Mouse (Mus musculus) lung, postnatal 0 days (tissue): ENCODE data around the gene Oprl1. TPM values are rescaled to one million over a fixed set of nuclear protein-coding genes. Genes with fewer than 3 reads are reported as not detected.

Experiments used
- ATAC-seq: fragments of 200-750 bp; cut with Nextera tagmentation; 2 replicates; pipeline ENCODE4 v1.8.0; 2017; ENCODE audit warnings: moderate library complexity
- DNase-seq: peaks from one replicate; pipeline ENCODE4 v3.0.0-alpha.2; 2016; ENCODE audit warnings: low spot score
- H3K27ac ChIP-seq: fragments of 300-500 bp; sonication (generic); 2 replicates; pipeline ENCODE4 v1.5.1; 2014; ENCODE audit warnings: antibody characterized with exemption, mild to moderate bottlenecking, low read length, mixed read lengths
- H3K27me3 ChIP-seq: fragments of 300-500 bp; sonication (generic); replicated peaks from 2 replicates; pipeline ENCODE4 v1.6.1; 2014; ENCODE audit warnings: low read length, mixed read lengths; ENCODE audit not compliant: insufficient read depth
- H3K36me3 ChIP-seq: fragments of 300-500 bp; sonication (generic); 2 replicates; pipeline ENCODE4 v1.6.1; 2014; ENCODE audit warnings: low read length, mixed read lengths; ENCODE audit not compliant: insufficient read depth
- H3K4me1 ChIP-seq: fragments of 300-500 bp; sonication (generic); 2 replicates; pipeline ENCODE4 v1.6.1; 2014; ENCODE audit warnings: antibody characterized with exemption, low read depth, low read length, mixed read lengths; ENCODE audit not compliant: insufficient read depth
- H3K4me2 ChIP-seq: fragments of 300-500 bp; sonication (generic); replicated peaks from 2 replicates; pipeline ENCODE4 v1.6.1; 2014; ENCODE audit warnings: low read depth, mild to moderate bottlenecking, low read length, moderate library complexity, mixed read lengths
- H3K4me3 ChIP-seq: fragments of 300-500 bp; sonication (generic); 2 replicates; pipeline ENCODE4 v1.5.1; 2014; ENCODE audit warnings: low read depth, low read length
- H3K9ac ChIP-seq: fragments of 300-500 bp; sonication (generic); replicated peaks from 2 replicates; pipeline ENCODE4 v1.6.1; 2014; ENCODE audit warnings: low read depth, mild to moderate bottlenecking
- H3K9me3 ChIP-seq: fragments of 300-500 bp; sonication (generic); 2 replicates; pipeline ENCODE4 v1.6.1; 2016; ENCODE audit warnings: low read length, mixed read lengths
- CTCF ChIP-seq: IDR thresholded peaks from 2 replicates; pipeline ENCODE4 v1.5.1; 2016; ENCODE audit warnings: antibody characterized with exemption, mild to moderate bottlenecking
- EP300 ChIP-seq: IDR thresholded peaks from 2 replicates; pipeline ENCODE4 v1.6.1; 2016; ENCODE audit warnings: antibody characterized with exemption, mild to moderate bottlenecking, control low read depth
- WGBS: fragments of 180-500 bp; shearing (Covaris S2); extraction: QIAGEN DNeasy Blood & Tissue Kit; methylation state at CpG from one replicate; pipeline ENCODE4 v1.1.7; 2014; 5-methylcytosine and 5-hydroxymethylcytosine counted together
- polyA plus RNA-seq: library from polyadenylated mRNA; unstranded; fragments of >200 nt; fragmentation: Nextera tagmentation; extraction: Ambion mirVana; gene quantifications from 2 replicates; pipeline ENCODE4 v1.2.1, GENCODE M21; 2015

Gene Oprl1
- polyA plus RNA-seq, 1 experiment from 2014 or later = 0.20 TPM

GRCm38 (mm10) chr2:181715382-181715781, 566 bp downstream of the Oprl1 start:
- WGBS = 77% methylated on average over 3 of the region's 3 CpGs
- Histone ChIP-seq H3K4me2 (no peak overlapping the region), H3K4me1 (no peaks in the 10 kb centered on the region), H3K9ac (no peak overlapping the region), H3K36me3 (no peaks in the 10 kb centered on the region), H3K27me3 (no peaks in the 10 kb centered on the region), H3K4me3 (no peak overlapping the region), H3K9me3 (no peaks in the 10 kb centered on the region), H3K27ac (no peak overlapping the region)
- no peak for DNase-seq
- ATAC-seq = no peak
- TF ChIP-seq CTCF (no peak), EP300 (no peak)

- TF ChIP-seq EP300 = no peak
- TF ChIP-seq CTCF = no peak
- Histone ChIP-seq H3K9ac (no peak overlapping the region), H3K36me3 (no peaks in the 10 kb centered on the region), H3K27me3 (no peaks in the 10 kb centered on the region), H3K4me1 (no peaks in the 10 kb centered on the region), H3K4me2 (no peak overlapping the region), H3K9me3 (no peaks in the 10 kb centered on the region), H3K4me3 (no peak overlapping the region), H3K27ac (no peak overlapping the region)
- WGBS = 42% methylated on average over 3 of the region's 3 CpGs
- DNase-seq (no peak), ATAC-seq (no peak)
Observed at GRCm38 (mm10) chr2:181716991-181717390, 2.2 kb downstream of the Oprl1 start.

GRCm38 (mm10) chr2:181720061-181720460, 5.2 kb downstream of the Oprl1 start:
- Histone ChIP-seq H3K27ac (no peak overlapping the region), H3K9me3 (no peaks in the 10 kb centered on the region), H3K4me1 (no peaks in the 10 kb centered on the region), H3K36me3 (no peaks in the 10 kb centered on the region), H3K4me2 (no peak overlapping the region), H3K4me3 (no peak overlapping the region), H3K9ac (no peak overlapping the region), H3K27me3 (no peaks in the 10 kb centered on the region)
- DNase-seq (no peak), ATAC-seq (no peak)
- WGBS = 24% methylated on average over 3 of the region's 3 CpGs
- TF ChIP-seq EP300 (no peak), CTCF (no peak)

- Histone ChIP-seq H3K9me3 (no peaks in the 10 kb centered on the region), H3K9ac (no peak overlapping the region), H3K4me1 (no peaks in the 10 kb centered on the region), H3K27ac (no peak overlapping the region), H3K36me3 (no peaks in the 10 kb centered on the region), H3K4me2 (no peak overlapping the region), H3K27me3 (no peaks in the 10 kb centered on the region), H3K4me3 (no peak overlapping the region)
- DNase-seq (no peak), ATAC-seq (no peak)
- TF ChIP-seq EP300 = no peak
Observed at GRCm38 (mm10) chr2:181721200-181721599, 6.4 kb downstream of the Oprl1 start.

GRCm38 (mm10) chr2:181722213-181722612, 7.4 kb downstream of the Oprl1 start:
- no peak overlapping the region for H3K4me2 ChIP-seq
- peak; percentile 69 for TF ChIP-seq CTCF
- TF ChIP-seq EP300 = no peak
- H3K36me3 ChIP-seq = no peaks in the 10 kb centered on the region
- H3K9ac ChIP-seq = no peak overlapping the region
- ATAC-seq (no peak), DNase-seq (peak; percentile 39)
- H3K4me1 ChIP-seq = no peaks in the 10 kb centered on the region
- H3K4me3 ChIP-seq = no peak overlapping the region
- H3K27ac ChIP-seq = no peak overlapping the region
- H3K9me3 ChIP-seq = no peaks in the 10 kb centered on the region
- no peaks in the 10 kb centered on the region for H3K27me3 ChIP-seq
- WGBS = 7% methylated on average over 3 of the region's 3 CpGs

- WGBS = 46% methylated on average over 9 of the region's 9 CpGs
- no peaks in the 10 kb centered on the region for H3K36me3 ChIP-seq
- no peak overlapping the region for H3K9ac ChIP-seq
- DNase-seq (no peak), ATAC-seq (no peak)
- no peak overlapping the region for H3K4me3 ChIP-seq
- H3K4me2 ChIP-seq = no peak overlapping the region
- no peak for TF ChIP-seq CTCF
- no peak for TF ChIP-seq EP300
- H3K4me1 ChIP-seq = no peaks in the 10 kb centered on the region
- no peaks in the 10 kb centered on the region for H3K27me3 ChIP-seq
- H3K9me3 ChIP-seq = no peaks in the 10 kb centered on the region
- no peak overlapping the region for H3K27ac ChIP-seq
Observed at GRCm38 (mm10) chr2:181727659-181728262, 12.9 kb downstream of the Oprl1 start.

- no peak overlapping the region for H3K4me3 ChIP-seq
- no peak overlapping the region for H3K4me2 ChIP-seq
- H3K9ac ChIP-seq = no peak overlapping the region
- H3K27me3 ChIP-seq = no peaks in the 10 kb centered on the region
- H3K4me1 ChIP-seq = no peaks in the 10 kb centered on the region
- TF ChIP-seq EP300 (no peak), CTCF (no peak)
- H3K36me3 ChIP-seq = no peaks in the 10 kb centered on the region
- no peaks in the 10 kb centered on the region for H3K9me3 ChIP-seq
- ATAC-seq = no peak
- DNase-seq = no peak
- H3K27ac ChIP-seq = no peak overlapping the region
- WGBS = 42% methylated on average over 3 of the region's 3 CpGs
Observed at GRCm38 (mm10) chr2:181730051-181730450, 15.2 kb downstream of the Oprl1 start.
